Mouse (Mus musculus) ES-E14 (cell line): ENCODE data around the gene Grb7.

Experiments used
- MAFK ChIP-seq: IDR thresholded peaks from 2 replicates; pipeline ENCODE4 v1.6.1; 2014; ENCODE audit warnings: mild to moderate bottlenecking, low read depth, low read length, inconsistent platforms; ENCODE audit not compliant: insufficient read depth
- ZC3H11A ChIP-seq: IDR thresholded peaks from 2 replicates; pipeline ENCODE4 v1.6.1; 2012; ENCODE audit warnings: low read depth, mild to moderate bottlenecking, inconsistent platforms, low read length, borderline replicate concordance

GRCm38 (mm10) chr11:98447475-98447834 is 1.3 kb downstream of the Grb7 start:
- no peak for TF ChIP-seq MAFK
- TF ChIP-seq ZC3H11A: no peak
